Mouse (Mus musculus) thymus, adult 2 months (tissue): Measurements from ENCODE around the gene Macf1. TPM values are rescaled to one million over a fixed set of nuclear protein-coding genes. Genes with fewer than 3 reads are reported as not detected.

Experiments
- DNase-seq: peaks from one replicate; pipeline ENCODE4 v3.0.0; 2021
- H3K27ac ChIP-seq: fragments of 200-500 bp; 2 replicates; pipeline ENCODE4 v1.5.1; 2012; ENCODE audit warnings: low read length, control low read depth; ENCODE audit not compliant: control insufficient read depth, insufficient read depth
- H3K27me3 ChIP-seq: fragments of 200-500 bp; 2 replicates; pipeline ENCODE4 v1.6.1; 2012; ENCODE audit warnings: mild to moderate bottlenecking, low read length, moderate library complexity, mixed read lengths; ENCODE audit not compliant: control insufficient read depth, insufficient read depth
- H3K36me3 ChIP-seq: fragments of 200-500 bp; 2 replicates; pipeline ENCODE4 v1.6.1; 2012; ENCODE audit warnings: mild to moderate bottlenecking, low read length, moderate library complexity; ENCODE audit not compliant: control insufficient read depth, insufficient read depth
- H3K4me1 ChIP-seq: fragments of 200-500 bp; replicated peaks from 2 replicates; pipeline ENCODE4 v1.6.1; 2012; ENCODE audit warnings: low read length; ENCODE audit not compliant: control insufficient read depth, insufficient read depth
- H3K4me3 ChIP-seq: fragments of 200-500 bp; 2 replicates; pipeline ENCODE4 v1.5.1; 2012; ENCODE audit warnings: mild to moderate bottlenecking, low read length, control low read depth, moderate library complexity; ENCODE audit not compliant: control insufficient read depth, insufficient read depth
- CTCF ChIP-seq: fragments of 200-500 bp; IDR thresholded peaks from 2 replicates; pipeline ENCODE4 v1.5.1; 2012; ENCODE audit warnings: mild to moderate bottlenecking, control low read depth, low read length, moderate library complexity, borderline replicate concordance; ENCODE audit not compliant: control insufficient read depth, poor library complexity, insufficient read depth; ENCODE audit errors: extremely low read depth
- POLR2A ChIP-seq: fragments of 200-500 bp; IDR thresholded peaks from 2 replicates; pipeline ENCODE4 v1.6.1; 2012; ENCODE audit warnings: mild to moderate bottlenecking, low read length, control low read depth, moderate library complexity; ENCODE audit not compliant: control insufficient read depth, poor library complexity, insufficient read depth; ENCODE audit errors: extremely low read depth
- WGBS: fragments of 180-500 bp; shearing (Covaris S2); methylation state at CpG from one replicate; pipeline ENCODE4 v1.1.7; 2018; 5-methylcytosine and 5-hydroxymethylcytosine counted together
- polyA plus RNA-seq: library from polyadenylated mRNA; depleted of rRNA; stranded (reverse); fragments of >200 nt; gene quantifications from 2 replicates; pipeline ENCODE4 v1.2.3, GENCODE M21; 2012

Gene Macf1
- polyA plus RNA-seq, 1 experiment = 121 TPM

GRCm38 (mm10) chr4:123376031-123376430 is 308.1 kb downstream of the Macf1 start:
- peaks cover 91% of the 10 kb centered on the region for H3K36me3 ChIP-seq
- no peaks in the 10 kb centered on the region for H3K4me1 ChIP-seq
- H3K27me3 ChIP-seq = no peaks in the 10 kb centered on the region
- DNase-seq = no peak
- H3K27ac ChIP-seq = no peak overlapping the region
- 99% methylated on average over 3 of the region's 3 CpGs for WGBS
- no peak for TF ChIP-seq CTCF
- no peak for TF ChIP-seq POLR2A
- no peak overlapping the region for H3K4me3 ChIP-seq

- Histone ChIP-seq H3K27me3 (no peaks in the 10 kb centered on the region), H3K4me1 (no peaks in the 10 kb centered on the region), H3K4me3 (no peak overlapping the region), H3K27ac (no peak overlapping the region), H3K36me3 (peaks cover 95% of the 10 kb centered on the region)
- no peak for DNase-seq
- TF ChIP-seq CTCF = no peak
- no peak for TF ChIP-seq POLR2A
- 97% methylated on average over 12 of the region's 12 CpGs for WGBS
These were observed 309.7 kb downstream of the Macf1 start for GRCm38 (mm10) chr4:123374316-123375008.

GRCm38 (mm10) chr4:123363555-123363954 is 320.6 kb downstream of the Macf1 start:
- Histone ChIP-seq H3K27ac (no peak overlapping the region), H3K4me1 (no peaks in the 10 kb centered on the region; the same call in 1 of the 2 replicates), H3K4me3 (no peak overlapping the region), H3K36me3 (peaks cover 73% of the 10 kb centered on the region), H3K27me3 (no peaks in the 10 kb centered on the region)
- no peak for DNase-seq
- TF ChIP-seq CTCF (no peak), POLR2A (no peak)
- 97% methylated on average over 4 of the region's 4 CpGs for WGBS

GRCm38 (mm10) chr4:123360771-123361170 is 323.4 kb downstream of the Macf1 start:
- Histone ChIP-seq H3K4me3 (no peak overlapping the region), H3K36me3 (peaks cover 66% of the 10 kb centered on the region), H3K27me3 (0 out of 2 replicates have a peak, but pooled peaks cover 2% of the 10 kb centered on the region), H3K4me1 (no peaks in the 10 kb centered on the region; the same call in 1 of the 2 replicates), H3K27ac (no peak overlapping the region)
- WGBS = 97% methylated on average over 12 of the region's 12 CpGs
- TF ChIP-seq CTCF (no peak), POLR2A (no peak)
- DNase-seq = no peak

- no peak for TF ChIP-seq CTCF
- no peak for TF ChIP-seq POLR2A
- Histone ChIP-seq H3K27ac (no peak overlapping the region), H3K4me3 (no peak overlapping the region), H3K36me3 (peaks cover 68% of the 10 kb centered on the region), H3K27me3 (0 out of 2 replicates have a peak, but pooled peaks cover 2% of the 10 kb centered on the region), H3K4me1 (no peaks in the 10 kb centered on the region)
- DNase-seq = no peak
- 97% methylated on average over 7 of the region's 7 CpGs for WGBS
These were observed 325.5 kb downstream of the Macf1 start for GRCm38 (mm10) chr4:123358613-123359012.

- no peak overlapping the region for H3K27ac ChIP-seq
- TF ChIP-seq POLR2A = no peak
- no peak for TF ChIP-seq CTCF
- DNase-seq = no peak
- peaks cover 71% of the 10 kb centered on the region for H3K36me3 ChIP-seq
- 0 out of 2 replicates have a peak, but pooled peaks cover 2% of the 10 kb centered on the region for H3K27me3 ChIP-seq
- H3K4me1 ChIP-seq = no peaks in the 10 kb centered on the region
- no peak overlapping the region for H3K4me3 ChIP-seq
- 99% methylated on average over 8 of the region's 8 CpGs for WGBS
These were observed 328.2 kb downstream of the Macf1 start for GRCm38 (mm10) chr4:123355941-123356340.

GRCm38 (mm10) chr4:123353271-123353877 is 330.8 kb downstream of the Macf1 start:
- 93% methylated on average over 10 of the region's 10 CpGs for WGBS
- TF ChIP-seq CTCF = no peak
- TF ChIP-seq POLR2A = no peak
- no peak overlapping the region for H3K27ac ChIP-seq
- H3K36me3 ChIP-seq = peaks cover 68% of the 10 kb centered on the region
- H3K27me3 ChIP-seq = 0 out of 2 replicates have a peak, but pooled peaks cover 1% of the 10 kb centered on the region
- no peak overlapping the region for H3K4me3 ChIP-seq
- H3K4me1 ChIP-seq = no peaks in the 10 kb centered on the region
- DNase-seq = no peak
